Mouse (Mus musculus) heart, adult 9 months (tissue): ENCODE measurements around the gene Tmtc1.
A peak's percentile ranks its signal among the peaks of the same experiment; 100 is the strongest.

Experiments used
- DNase-seq, 2 experiments: peaks; one replicate each; pipeline ENCODE4 v3.0.0; 2022; ENCODE audit warnings: low spot score in 2 of 2

Tmtc1 gene

GRCm38 (mm10) chr6:148244836-148245235, 199.4 kb downstream of the Tmtc1 start:
- DNase-seq: no peak

- DNase-seq: no peak
Measured at GRCm38 (mm10) chr6:148242304-148242703, 201.9 kb downstream of the Tmtc1 start.

DNA sequence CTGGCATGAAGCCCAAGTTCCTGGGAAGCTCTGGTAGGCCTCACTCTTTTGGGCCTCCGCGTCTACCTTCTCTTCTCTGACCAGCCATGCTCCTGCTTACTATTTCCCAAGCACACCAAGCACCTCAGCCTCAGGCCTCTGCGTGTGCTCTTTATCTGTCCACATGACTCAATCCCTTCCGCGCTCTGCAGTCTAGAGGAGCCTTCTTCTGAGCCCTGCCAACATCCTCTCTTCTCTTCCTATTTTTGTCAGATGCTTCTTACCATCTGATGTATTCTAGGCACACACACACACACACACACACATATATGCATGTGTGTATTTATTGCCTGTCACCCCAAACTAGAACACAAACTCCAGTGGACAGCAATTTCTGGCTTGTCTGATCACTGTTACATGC, 202.5 kb downstream of the Tmtc1 start:
- no peak for DNase-seq

GRCm38 (mm10) chr6:148239311-148239710, 204.9 kb downstream of the Tmtc1 start:
- DNase-seq: no peak

- DNase-seq: peak in 1 of 2 experiments; percentile 22
Measured at GRCm38 (mm10) chr6:148237453-148237852, 206.7 kb downstream of the Tmtc1 start.

DNA sequence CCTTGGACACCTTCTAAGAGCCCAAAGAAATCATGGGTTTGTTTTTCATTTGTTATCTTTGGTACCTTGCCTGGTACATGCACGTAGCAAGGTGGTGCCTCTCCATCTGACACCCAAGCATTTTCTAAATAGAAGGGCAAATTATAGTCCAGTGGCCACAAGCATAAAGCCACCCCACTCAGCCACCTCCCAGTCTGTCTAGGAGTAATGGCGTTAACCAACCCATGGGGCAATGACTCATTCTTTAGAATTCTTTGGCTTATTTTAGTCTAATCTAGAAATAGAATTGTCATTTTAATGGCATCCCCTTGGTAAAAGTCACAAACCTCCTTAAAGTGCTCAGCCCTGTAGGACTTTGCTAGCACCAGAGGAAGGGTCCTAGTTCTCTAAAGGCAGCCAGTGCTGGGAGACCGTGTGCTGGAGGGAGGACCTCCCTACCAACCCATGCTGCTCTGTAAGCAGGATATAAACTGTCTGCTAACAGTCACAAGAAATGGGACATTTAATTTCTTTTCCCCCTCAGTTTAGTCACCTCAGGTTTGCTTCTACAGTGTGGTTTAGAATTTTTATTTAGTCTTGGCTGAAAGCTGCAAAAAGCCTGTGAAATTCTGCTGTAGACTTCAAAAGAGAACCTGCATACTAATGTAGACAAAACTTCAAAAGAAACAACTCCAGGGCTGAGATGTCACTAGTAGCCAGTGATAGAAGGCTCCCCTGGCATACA, 209.9 kb downstream of the Tmtc1 start:
- no peak for DNase-seq

DNA sequence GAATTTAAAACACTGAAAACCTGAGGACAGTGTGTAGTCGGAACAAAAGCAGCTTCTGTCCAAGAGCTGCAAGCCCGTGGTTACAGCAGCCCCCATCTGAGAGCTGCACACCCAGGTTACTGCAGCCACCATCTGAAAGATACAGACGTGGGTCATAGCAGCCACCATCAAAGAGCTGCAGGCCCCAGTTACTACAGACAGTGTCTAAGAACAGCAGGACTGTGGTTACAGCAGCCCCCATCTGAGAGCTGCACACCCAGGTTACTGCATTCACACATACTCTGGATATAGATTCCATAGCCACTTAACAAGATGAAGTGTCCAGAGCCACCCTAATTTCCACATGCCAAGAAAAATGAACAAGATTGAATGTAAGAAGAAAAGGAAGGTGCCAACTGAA, 216.6 kb downstream of the Tmtc1 start:
- DNase-seq: no peak

GRCm38 (mm10) chr6:148222686-148223085, 221.5 kb downstream of the Tmtc1 start:
- DNase-seq: no peak

GRCm38 (mm10) chr6:148218235-148219076, 225.7 kb downstream of the Tmtc1 start:
- DNase-seq: no peak

DNA sequence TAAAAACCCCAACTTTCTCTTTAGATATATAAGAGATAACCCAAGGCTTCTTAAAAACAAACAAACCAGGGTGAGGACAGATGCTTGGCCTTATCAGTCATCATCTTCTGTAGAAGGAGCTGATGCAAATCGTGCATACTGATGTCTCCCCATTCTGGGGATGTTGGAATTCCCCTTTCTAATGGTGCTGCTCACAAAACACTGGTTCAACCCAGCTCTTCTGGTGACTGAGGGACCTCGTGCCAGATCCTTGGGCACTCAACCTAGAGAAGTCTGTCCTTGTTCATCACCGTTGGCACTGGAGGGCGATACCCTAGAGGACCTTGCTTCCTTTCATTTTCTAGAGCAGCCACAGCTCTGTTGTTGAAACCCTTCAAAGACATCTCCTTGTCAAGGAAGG, 227.4 kb downstream of the Tmtc1 start:
- DNase-seq: no peak

DNA sequence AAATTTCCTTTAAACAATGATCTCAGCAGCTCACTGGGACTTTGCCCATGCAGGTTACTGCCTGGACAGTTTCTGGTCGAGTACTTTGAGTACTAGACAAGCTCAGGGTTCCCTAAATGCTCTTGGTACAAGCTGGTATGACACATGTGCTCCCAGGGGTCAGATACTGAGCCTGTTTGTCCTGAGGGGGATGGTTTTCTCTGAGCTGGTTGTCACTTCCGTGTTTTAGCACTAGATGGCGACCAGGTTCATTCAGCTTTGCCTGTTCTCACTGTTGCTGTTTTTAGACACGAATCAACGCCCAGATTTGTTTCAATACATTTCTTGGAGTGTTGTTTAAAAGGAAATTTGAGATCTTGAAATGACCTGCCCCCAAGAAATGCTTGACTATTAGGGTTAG, 229.4 kb downstream of the Tmtc1 start:
- peak; percentile 30 for DNase-seq

- peak; percentile 97 to 99 for DNase-seq
Measured at GRCm38 (mm10) chr6:148211897-148212680, 232.1 kb downstream of the Tmtc1 start, which contains the start of gene Ergic2. TSS of gene Ergic2 (minus strand) at chr6:148212374.

GRCm38 (mm10) chr6:148211391-148211876, 232.8 kb downstream of the Tmtc1 start:
- DNase-seq: no peak

DNA sequence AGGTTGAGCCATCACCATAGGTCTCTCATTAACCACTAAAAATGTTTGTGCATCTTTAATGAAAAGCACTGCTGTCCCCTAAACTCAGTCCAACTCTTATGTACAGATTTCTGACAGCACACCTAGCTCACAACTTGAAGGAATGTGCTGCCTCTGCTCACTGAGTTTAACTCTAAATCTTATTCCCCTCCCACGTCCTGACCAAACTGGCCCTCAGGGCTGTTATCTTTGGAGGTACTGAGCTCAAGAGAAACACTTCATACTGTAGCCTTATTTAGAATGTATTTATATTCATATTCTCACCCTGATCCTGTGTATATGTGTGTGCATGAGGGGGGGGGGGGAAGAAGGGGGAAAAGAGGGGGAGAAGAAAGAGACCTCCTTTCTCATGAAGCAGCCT, 236.7 kb downstream of the Tmtc1 start:
- no peak for DNase-seq

DNA sequence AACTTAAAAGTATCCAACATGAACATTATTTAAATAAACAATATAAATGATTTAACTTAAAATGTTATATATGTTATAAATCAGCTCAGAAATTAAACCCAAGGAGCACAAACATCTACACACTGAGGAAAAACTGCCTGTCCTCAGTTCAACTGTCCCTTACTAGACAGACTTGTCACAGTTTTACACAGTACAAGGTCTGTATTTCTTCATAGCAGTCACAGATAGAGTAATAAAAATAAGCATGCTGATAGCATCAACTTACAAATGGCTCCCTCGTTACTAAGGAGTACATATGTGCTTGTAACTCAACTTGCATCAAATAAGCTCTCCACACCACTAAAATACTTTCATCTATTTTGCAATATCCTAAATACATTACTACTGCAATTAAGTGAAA, 239.1 kb downstream of the Tmtc1 start:
- no peak for DNase-seq

DNA sequence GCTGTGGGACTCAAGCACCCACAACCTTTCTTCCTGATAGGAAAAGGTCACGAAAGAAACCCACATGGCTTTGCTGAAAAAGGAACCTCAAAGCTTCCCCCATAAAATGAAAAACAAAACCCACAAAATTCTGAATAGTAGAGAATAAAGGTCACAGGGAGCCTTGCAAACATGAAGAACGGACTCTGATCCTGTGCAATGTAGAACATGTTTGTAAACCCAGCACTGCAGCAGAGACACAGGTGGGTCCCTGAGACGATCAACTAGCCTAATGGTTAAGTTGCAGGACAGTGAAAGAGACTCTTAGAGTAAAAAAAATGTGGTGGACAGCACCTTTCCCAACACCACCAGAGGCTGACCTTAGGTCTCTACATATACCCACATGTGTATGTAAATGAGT, 244.5 kb downstream of the Tmtc1 start:
- no peak for DNase-seq

- DNase-seq: no peak
Measured at GRCm38 (mm10) chr6:148199177-148199576, 245.0 kb downstream of the Tmtc1 start.

GRCm38 (mm10) chr6:148193972-148194701, 250.1 kb downstream of the Tmtc1 start:
- DNase-seq: no peak

- no peak for DNase-seq
Measured at GRCm38 (mm10) chr6:148185694-148186093, 258.5 kb downstream of the Tmtc1 start.
